Mouse (Mus musculus) liver, embryonic 11.5 days (tissue): ENCODE measurements around the gene Gm4767. TPM values are rescaled to one million over a fixed set of nuclear protein-coding genes. Genes with fewer than 3 reads are reported as not detected.
"Not testable (repeated sequence)": the region's sequence is repeated elsewhere in the genome, so short reads cannot be mapped to it uniquely, and the experiment has no call there.

Experiments
- ATAC-seq: fragments of 200-750 bp; cut with Nextera tagmentation; replicated peaks from 2 replicates; pipeline ENCODE4 v1.8.0; 2017; ENCODE audit warnings: moderate number of reproducible peaks, mild to moderate bottlenecking, moderate TSS enrichment, moderate library complexity; ENCODE audit not compliant: low FRiP score
- DNase-seq: peaks from one replicate; pipeline ENCODE4 v3.0.0-alpha.2; 2017; ENCODE audit warnings: low spot score
- H3K27ac ChIP-seq: fragments of 300-500 bp; sonication (generic); 2 replicates; pipeline ENCODE4 v1.5.1; 2014; ENCODE audit warnings: mild to moderate bottlenecking, low read depth, low read length, control low read depth
- H3K27me3 ChIP-seq: fragments of 300-500 bp; sonication (generic); replicated peaks from 2 replicates; pipeline ENCODE4 v1.6.1; 2014; ENCODE audit warnings: low read length, mixed read lengths; ENCODE audit not compliant: control insufficient read depth, insufficient read depth
- H3K36me3 ChIP-seq: fragments of 300-500 bp; sonication (generic); 2 replicates; pipeline ENCODE4 v1.6.1; 2014; ENCODE audit warnings: mild to moderate bottlenecking, low read length, moderate library complexity, mixed read lengths; ENCODE audit not compliant: control insufficient read depth, insufficient read depth
- H3K4me1 ChIP-seq: fragments of 300-500 bp; sonication (generic); replicated peaks from 2 replicates; pipeline ENCODE4 v1.6.1; 2014; ENCODE audit warnings: low read length, mixed read lengths; ENCODE audit not compliant: control insufficient read depth, insufficient read depth
- H3K4me2 ChIP-seq: fragments of 300-500 bp; sonication (generic); 2 replicates; pipeline ENCODE4 v1.6.1; 2014; ENCODE audit warnings: mild to moderate bottlenecking, control low read depth, moderate library complexity
- H3K4me3 ChIP-seq: fragments of 300-500 bp; sonication (generic); 2 replicates; pipeline ENCODE4 v1.5.1; 2014; ENCODE audit warnings: low read depth, low read length, control low read depth
- H3K9ac ChIP-seq: fragments of 300-500 bp; sonication (generic); 2 replicates; pipeline ENCODE4 v1.6.1; 2014; ENCODE audit warnings: low read depth, low read length, control low read depth
- H3K9me3 ChIP-seq: fragments of 300-500 bp; sonication (generic); 2 replicates; pipeline ENCODE4 v1.6.1; 2016; ENCODE audit warnings: low read length, inconsistent platforms, mixed read lengths; ENCODE audit not compliant: control insufficient read depth
- WGBS: fragments of 180-500 bp; shearing (Covaris S2); extraction: QIAGEN DNeasy Blood & Tissue Kit; methylation state at CpG from one replicate; pipeline ENCODE4 v1.1.7; 2014; 5-methylcytosine and 5-hydroxymethylcytosine counted together
- polyA plus RNA-seq: library from polyadenylated mRNA; unstranded; fragments of >200 nt; fragmentation: Nextera tagmentation; extraction: Ambion mirVana; gene quantifications from 2 replicates; pipeline ENCODE4 v1.2.1, GENCODE M21; 2014

Gm4767 gene
- 2.2 and 2.9 TPM in 2 replicates for polyA plus RNA-seq

DNA sequence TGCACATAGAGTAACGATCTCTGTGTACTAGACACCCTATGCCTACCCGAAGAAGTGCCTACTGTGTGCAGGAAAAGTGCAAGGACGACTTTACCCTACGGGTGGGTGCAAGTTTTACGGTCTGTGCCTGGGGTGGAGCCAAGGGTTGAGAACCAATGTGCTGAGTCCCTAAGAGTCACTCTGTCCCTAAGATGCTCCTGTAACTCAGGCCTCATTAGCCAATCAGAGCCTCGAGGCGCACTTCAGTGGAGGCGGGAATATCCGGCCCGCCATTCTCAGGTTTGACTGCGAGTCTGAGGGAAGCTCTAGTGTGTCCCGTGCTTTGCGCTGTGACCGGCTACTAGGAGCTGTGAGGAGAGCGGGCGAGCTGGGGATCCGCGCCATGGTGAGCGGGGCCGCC lies at the start of gene Gm4767:
Gm4767 (plus strand) TSS at position 288 of the 400 bp plus-strand sequence.
- WGBS = 33% methylated on average over 10 of the region's 20 CpGs
- not testable (repeated sequence) for H3K4me3 ChIP-seq, H3K9ac ChIP-seq, H3K4me2 ChIP-seq, DNase-seq, H3K27me3 ChIP-seq, H3K9me3 ChIP-seq, H3K36me3 ChIP-seq, ATAC-seq, H3K27ac ChIP-seq, H3K4me1 ChIP-seq

DNA sequence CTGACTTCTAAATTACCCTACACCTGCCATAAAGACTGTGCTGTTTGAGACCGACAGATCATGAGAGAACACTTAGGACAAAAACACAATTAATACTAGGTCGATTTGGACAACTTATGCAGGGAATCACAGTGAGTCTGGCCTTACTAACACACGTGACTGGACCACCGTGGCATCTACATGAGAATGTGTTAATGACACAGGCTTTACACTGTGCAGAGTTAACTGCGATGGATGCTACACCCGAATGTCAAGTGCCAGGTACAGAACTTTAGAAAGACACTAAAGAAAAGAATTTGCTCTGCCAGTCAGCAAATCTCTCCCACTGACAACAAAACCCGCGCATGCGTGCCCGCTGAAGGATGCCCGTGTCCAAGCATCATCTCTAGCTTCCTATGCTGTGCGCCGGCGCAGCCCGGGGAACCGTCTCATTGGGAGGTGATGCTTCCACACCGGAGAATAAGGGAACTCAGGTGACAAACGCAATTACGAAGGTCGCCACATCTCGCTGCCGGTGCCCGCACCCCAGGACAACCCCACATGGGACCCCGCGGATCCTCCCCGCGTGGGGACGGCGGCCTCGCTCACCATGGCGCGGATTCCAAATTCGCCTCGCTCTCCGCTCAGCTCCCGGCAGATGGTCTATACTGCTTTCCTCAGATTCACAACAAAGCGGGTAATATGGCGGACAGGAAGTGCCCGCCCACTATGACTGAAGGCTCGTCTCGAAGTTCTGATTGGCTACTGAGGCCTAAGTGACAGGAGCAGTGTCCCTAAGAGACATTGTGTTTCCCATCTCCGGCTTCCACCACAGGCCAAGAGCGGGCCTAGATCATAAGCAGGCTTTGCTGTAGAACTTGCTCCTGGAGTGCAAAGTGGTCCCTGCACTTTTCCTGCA lies 41.2 kb upstream of the Gm4767 start, which contains the start of gene Gm3055:
Gm3055 (minus strand) TSS at position 656 of the 898 bp plus-strand sequence.
- H3K27me3 ChIP-seq, H3K9me3 ChIP-seq, H3K36me3 ChIP-seq, H3K4me2 ChIP-seq, H3K27ac ChIP-seq, H3K4me1 ChIP-seq, DNase-seq, H3K9ac ChIP-seq, H3K4me3 ChIP-seq: not testable (repeated sequence)
- WGBS = no CpG with 5 or more reads among the region's 43 CpGs
- peak; percentile 91 for ATAC-seq

GRCm38 (mm10) chr10:81771404-81771777 lies 40.6 kb upstream of the Gm4767 start:
- H3K9ac ChIP-seq, ATAC-seq: not testable (repeated sequence)
- WGBS = no CpG with 5 or more reads among the region's 3 CpGs

GRCm38 (mm10) chr10:81846219-81846618 lies 34.2 kb downstream of the Gm4767 start:
- not testable (repeated sequence) for H3K4me1 ChIP-seq, H3K4me2 ChIP-seq, H3K27me3 ChIP-seq, H3K27ac ChIP-seq, H3K36me3 ChIP-seq, H3K4me3 ChIP-seq, H3K9me3 ChIP-seq, DNase-seq, H3K9ac ChIP-seq
- 0 out of 2 replicates have a peak, but pooled peaks have one; percentile 43 for ATAC-seq
- no CpG with 5 or more reads among the region's 18 CpGs for WGBS

More at GRCm38 (mm10) chr10:81771404-81771777, 40.6 kb upstream of the Gm4767 start:
- H3K4me2 ChIP-seq, H3K9me3 ChIP-seq, H3K27ac ChIP-seq, H3K36me3 ChIP-seq, DNase-seq, H3K27me3 ChIP-seq, H3K4me1 ChIP-seq, H3K4me3 ChIP-seq: not testable (repeated sequence)

DNA sequence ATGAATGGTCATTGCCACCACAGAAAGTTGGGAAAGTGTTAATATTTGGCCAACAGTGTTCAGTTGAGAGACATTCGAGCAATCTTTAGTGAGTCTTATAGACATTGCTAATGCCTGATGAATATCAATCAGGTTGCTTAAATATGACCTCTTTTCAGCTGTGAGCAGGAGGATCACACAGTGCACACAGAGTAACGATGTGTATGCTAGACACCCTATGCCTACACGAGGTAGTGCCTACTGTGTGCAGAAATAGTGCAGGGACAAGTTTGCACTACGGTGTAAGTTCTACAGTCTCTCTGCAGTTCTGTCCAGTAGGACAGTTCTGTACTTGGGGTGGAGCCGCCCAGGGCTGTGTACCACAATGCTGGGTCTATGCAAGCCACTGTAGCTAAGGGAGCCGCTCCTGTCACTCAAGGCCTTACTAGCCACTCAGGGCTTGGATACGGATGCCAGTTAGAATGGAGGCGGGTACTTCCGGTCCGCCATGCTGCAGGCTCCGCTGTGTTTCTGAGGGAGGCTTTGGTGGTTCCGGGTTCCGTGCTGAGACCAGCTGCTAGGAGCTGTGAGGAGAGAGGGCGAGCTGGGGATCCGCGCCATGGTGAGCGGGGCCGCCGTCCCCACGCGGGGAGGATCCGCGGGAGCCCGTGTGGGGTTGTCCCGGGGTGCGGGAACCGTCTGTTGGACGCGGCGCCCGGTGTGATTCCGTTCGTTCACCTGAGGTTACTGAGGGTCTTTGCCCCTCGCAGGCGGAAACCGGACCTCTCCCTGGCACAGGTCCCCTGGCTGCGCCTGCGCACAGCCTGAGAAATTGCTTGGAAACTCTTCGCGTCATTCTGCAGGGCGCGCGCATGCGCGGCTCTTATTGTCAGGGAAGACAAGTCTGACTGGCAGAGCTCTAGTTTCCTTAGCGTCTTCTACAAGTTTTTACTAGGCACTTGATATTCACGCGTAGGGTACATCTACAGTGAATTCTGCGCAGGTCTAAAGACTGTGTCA lies 51.7 kb downstream of the Gm4767 start, which contains the start of gene Gm32687:
Gm32687 (plus strand) TSS at position 526 of the 999 bp plus-strand sequence.
- not testable (repeated sequence) for H3K9ac ChIP-seq, H3K27me3 ChIP-seq, DNase-seq, H3K9me3 ChIP-seq, H3K27ac ChIP-seq, H3K4me2 ChIP-seq, H3K4me1 ChIP-seq, H3K36me3 ChIP-seq, H3K4me3 ChIP-seq
- ATAC-seq = peak; percentile 100
- 28% methylated on average over 4 of the region's 49 CpGs for WGBS

Other genes starting within 250 kb of the Gm4767 start
- 5.1 and 6.9 TPM in 2 replicates for gene Tle2, start 237.6 kb upstream of the Gm4767 start, polyA plus RNA-seq
- gene Tle6, start 211.1 kb upstream of the Gm4767 start, polyA plus RNA-seq = 13.2 and 16.7 TPM in 2 replicates
- 0.81 and 1.1 TPM in 2 replicates for gene BC025920, start 205.9 kb upstream of the Gm4767 start, polyA plus RNA-seq
- 22.8 and 22.9 TPM in 2 replicates for gene Sirt6, start 184.4 kb upstream of the Gm4767 start, polyA plus RNA-seq
- gene Ankrd24, start 183.6 kb upstream of the Gm4767 start, polyA plus RNA-seq = 3.6 and 4.6 TPM in 2 replicates
- 3.3 and 3.9 TPM in 2 replicates for gene Gm10778, start 163.1 kb upstream of the Gm4767 start, polyA plus RNA-seq
- gene Zfp433, start 107.4 kb upstream of the Gm4767 start, polyA plus RNA-seq = 10.5 and 10.9 TPM in 2 replicates
- gene Gm3055, start 41.0 kb upstream of the Gm4767 start, polyA plus RNA-seq = 4.5 and 5.0 TPM in 2 replicates
- gene Gm32687, start 51.7 kb downstream of the Gm4767 start, polyA plus RNA-seq = 5.1 and 6.1 TPM in 2 replicates
- gene Zfp781, start 118.3 kb downstream of the Gm4767 start, polyA plus RNA-seq = 1.6 and 1.8 TPM in 2 replicates
- gene Zfp873, start 235.9 kb downstream of the Gm4767 start, polyA plus RNA-seq = 7.9 and 8.9 TPM in 2 replicates